Mouse (Mus musculus): ENCODE results near the gene Mlkl. TPM values are rescaled to one million over a fixed set of nuclear protein-coding genes. Genes with fewer than 3 reads are reported as not detected.

The Mlkl gene
- polyA plus RNA-seq, 2 experiments, result 0.59 to 1.0 TPM

- 66% methylated on average over 11 of the region's 11 CpGs for WGBS
- Histone ChIP-seq H3K9me3 (ENCODE audit: control insufficient read depth, low read length) (no peaks in the 10 kb centered on the region), H3K36me3 (ENCODE audit: control insufficient read depth, insufficient read depth, low read length) (peaks cover 11% of the 10 kb centered on the region), H3K4me3 (replicated peaks; ENCODE audit: low read length) (peak overlapping the region; percentile 93), H3K27ac (replicated peaks; ENCODE audit: low read depth, low read length) (peak overlapping the region; percentile 55; the same call in 1 of the 2 replicates), H3K4me2 (replicated peaks; ENCODE audit: low read depth, low read length, severe bottlenecking) (peak overlapping the region; percentile 40; the same call in 1 of the 2 replicates), H3K27me3 (ENCODE audit: control insufficient read depth, insufficient read depth, low read length) (no peaks in the 10 kb centered on the region), H3K4me1 (ENCODE audit: control insufficient read depth, insufficient read depth, low read length) (0 out of 2 replicates have a peak, but pooled peaks cover 2% of the 10 kb centered on the region), H3K9ac (ENCODE audit: low read depth, low read length, severe bottlenecking) (0 out of 2 replicates have a peak overlapping the region, but pooled peaks have one; percentile 21)
- ATAC-seq (ENCODE audit: low FRiP score, low read depth) (no peak), DNase-seq (ENCODE audit: low spot score) (no peak)
- TF ChIP-seq POLR2A (IDR thresholded peaks at IDR 0.05; ENCODE audit: borderline replicate concordance, extremely low read depth, insufficient read depth, insufficient read length), result no peak
These were observed 37.1 kb downstream of the Mlkl start for GRCm38 (mm10) chr8:111300597-111301546.

GRCm38 (mm10) chr8:111299821-111300568 is 38.0 kb downstream of the Mlkl start, which contains the start of gene Rfwd3:
TSS of gene Rfwd3 (minus strand) at chr8:111300222.
- Histone ChIP-seq H3K27me3 (ENCODE audit: control insufficient read depth, insufficient read depth, low read length) (no peaks in the 10 kb centered on the region), H3K4me2 (replicated peaks; ENCODE audit: low read depth, low read length, severe bottlenecking) (peak within 1 kb of the TSS; percentile 66), H3K4me3 (replicated peaks; ENCODE audit: low read length) (peak within 1 kb of the TSS; percentile 93), H3K9me3 (ENCODE audit: control insufficient read depth, low read length) (no peaks in the 10 kb centered on the region), H3K9ac (ENCODE audit: low read depth, low read length, severe bottlenecking) (peak within 1 kb of the TSS; percentile 85), H3K36me3 (ENCODE audit: control insufficient read depth, insufficient read depth, low read length) (peaks cover 19% of the 10 kb centered on the region), H3K4me1 (ENCODE audit: control insufficient read depth, insufficient read depth, low read length) (0 out of 2 replicates have a peak, but pooled peaks cover 2% of the 10 kb centered on the region), H3K27ac (replicated peaks; ENCODE audit: low read depth, low read length) (peak within 1 kb of the TSS; percentile 84)
- under 1% methylated on average over 42 of the region's 67 CpGs for WGBS
- DNase-seq (ENCODE audit: low spot score) (peak; percentile 98), ATAC-seq (ENCODE audit: low FRiP score, low read depth) (peak; percentile 99)
- TF ChIP-seq POLR2A (IDR thresholded peaks at IDR 0.05; ENCODE audit: borderline replicate concordance, extremely low read depth, insufficient read depth, insufficient read length), result peak; percentile 48; the same call in 1 of the 2 replicates

GRCm38 (mm10) chr8:111299363-111299820 is 38.6 kb downstream of the Mlkl start:
- DNase-seq (ENCODE audit: low spot score) (peak; percentile 54), ATAC-seq (ENCODE audit: low FRiP score, low read depth) (no peak)
- Histone ChIP-seq H3K4me3 (replicated peaks; ENCODE audit: low read length) (peak overlapping the region; percentile 93), H3K9ac (ENCODE audit: low read depth, low read length, severe bottlenecking) (peak overlapping the region; percentile 85), H3K36me3 (ENCODE audit: control insufficient read depth, insufficient read depth, low read length) (peaks cover 24% of the 10 kb centered on the region), H3K9me3 (ENCODE audit: control insufficient read depth, low read length) (no peaks in the 10 kb centered on the region), H3K4me2 (replicated peaks; ENCODE audit: low read depth, low read length, severe bottlenecking) (peak overlapping the region; percentile 66), H3K4me1 (ENCODE audit: control insufficient read depth, insufficient read depth, low read length) (0 out of 2 replicates have a peak, but pooled peaks cover 2% of the 10 kb centered on the region), H3K27me3 (ENCODE audit: control insufficient read depth, insufficient read depth, low read length) (no peaks in the 10 kb centered on the region), H3K27ac (replicated peaks; ENCODE audit: low read depth, low read length) (peak overlapping the region; percentile 84)
- TF ChIP-seq POLR2A (IDR thresholded peaks at IDR 0.05; ENCODE audit: borderline replicate concordance, extremely low read depth, insufficient read depth, insufficient read length), result no peak
- under 1% methylated on average over 28 of the region's 28 CpGs for WGBS

GRCm38 (mm10) chr8:111298011-111298410 is 40.0 kb downstream of the Mlkl start:
- Histone ChIP-seq H3K36me3 (ENCODE audit: control insufficient read depth, insufficient read depth, low read length) (peaks cover 37% of the 10 kb centered on the region), H3K4me2 (replicated peaks; ENCODE audit: low read depth, low read length, severe bottlenecking) (no peak overlapping the region; the same call in 1 of the 2 replicates), H3K27ac (replicated peaks; ENCODE audit: low read depth, low read length) (no peak overlapping the region), H3K27me3 (ENCODE audit: control insufficient read depth, insufficient read depth, low read length) (no peaks in the 10 kb centered on the region), H3K4me1 (ENCODE audit: control insufficient read depth, insufficient read depth, low read length) (0 out of 2 replicates have a peak, but pooled peaks cover 2% of the 10 kb centered on the region), H3K9ac (ENCODE audit: low read depth, low read length, severe bottlenecking) (0 out of 2 replicates have a peak overlapping the region, but pooled peaks have one; percentile 5), H3K4me3 (replicated peaks; ENCODE audit: low read length) (no peak overlapping the region), H3K9me3 (ENCODE audit: control insufficient read depth, low read length) (no peaks in the 10 kb centered on the region)
- 83% methylated on average over 1 of the region's 1 CpGs for WGBS
- ATAC-seq (ENCODE audit: low FRiP score, low read depth) (no peak), DNase-seq (ENCODE audit: low spot score) (no peak)
- TF ChIP-seq POLR2A (IDR thresholded peaks at IDR 0.05; ENCODE audit: borderline replicate concordance, extremely low read depth, insufficient read depth, insufficient read length), result no peak

- Histone ChIP-seq H3K27me3 (ENCODE audit: control insufficient read depth, insufficient read depth, low read length) (no peaks in the 10 kb centered on the region), H3K4me3 (replicated peaks; ENCODE audit: low read length) (no peak overlapping the region), H3K27ac (replicated peaks; ENCODE audit: low read depth, low read length) (no peak overlapping the region), H3K36me3 (ENCODE audit: control insufficient read depth, insufficient read depth, low read length) (peaks cover 89% of the 10 kb centered on the region), H3K4me2 (replicated peaks; ENCODE audit: low read depth, low read length, severe bottlenecking) (no peak overlapping the region), H3K4me1 (ENCODE audit: control insufficient read depth, insufficient read depth, low read length) (no peaks in the 10 kb centered on the region), H3K9ac (ENCODE audit: low read depth, low read length, severe bottlenecking) (no peak overlapping the region), H3K9me3 (ENCODE audit: control insufficient read depth, low read length) (no peaks in the 10 kb centered on the region)
- ATAC-seq (ENCODE audit: low FRiP score, low read depth) (no peak), DNase-seq (ENCODE audit: low spot score) (no peak)
- TF ChIP-seq POLR2A (IDR thresholded peaks at IDR 0.05; ENCODE audit: borderline replicate concordance, extremely low read depth, insufficient read depth, insufficient read length), result no peak
- WGBS, result 97% methylated on average over 7 of the region's 7 CpGs
These were observed 46.2 kb downstream of the Mlkl start for GRCm38 (mm10) chr8:111291733-111292132.

Measured in limb, embryonic 14.5 days (tissue).